Mouse (Mus musculus): ENCODE results near the gene Aldh6a1. TPM values are rescaled to one million over a fixed set of nuclear protein-coding genes. Genes with fewer than 3 reads are reported as not detected.

The Aldh6a1 gene
- 27.6 TPM for polyA plus RNA-seq (2017; shearing (Covaris generic))

DNA sequence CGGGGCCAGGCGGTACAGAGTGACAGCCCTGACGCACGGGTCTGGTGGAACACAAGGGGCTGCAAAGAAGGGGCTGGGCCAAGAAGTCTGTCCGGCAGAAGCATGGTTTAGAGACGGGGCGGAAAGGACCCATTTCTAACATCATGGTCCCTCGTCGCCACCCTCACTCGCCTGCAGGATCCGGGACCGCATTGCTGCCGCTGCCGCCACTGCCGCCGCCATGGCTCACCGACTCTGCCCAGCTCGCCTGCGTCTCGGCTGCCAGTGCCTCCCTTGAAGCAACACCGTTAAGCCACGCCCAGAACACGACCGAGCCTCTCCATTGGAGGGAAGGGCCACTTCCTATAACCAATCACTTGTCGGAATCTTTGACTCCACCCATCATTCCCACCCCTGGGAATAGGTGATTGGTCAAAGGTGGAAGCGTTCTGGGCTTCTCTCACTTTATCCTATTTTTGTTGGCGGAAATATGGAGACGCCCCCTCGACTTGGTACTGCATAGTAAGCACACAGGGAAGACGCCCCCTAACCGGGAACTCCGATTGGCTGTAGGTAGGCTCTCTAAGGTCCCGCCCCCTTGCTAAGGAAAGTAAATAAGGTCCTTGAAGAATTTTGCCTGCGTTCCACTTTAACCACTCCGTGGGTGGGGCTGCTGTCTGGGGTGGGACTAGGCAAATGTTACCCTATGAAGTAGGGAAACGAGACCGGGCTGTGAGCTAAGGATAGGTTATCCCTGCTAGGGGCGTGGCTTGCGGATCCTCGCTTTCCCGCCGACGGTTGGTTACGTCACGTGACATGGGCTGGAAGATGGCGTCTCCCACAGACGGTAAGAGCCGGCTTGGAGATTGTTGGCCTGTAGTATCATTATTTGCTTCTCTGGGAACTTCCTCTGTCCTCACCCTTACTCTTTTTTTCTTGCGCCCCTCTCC, at the start of gene Aldh6a1, which contains the start of gene Lin52:
TSS of gene Aldh6a1 (minus strand) at position 287 of the 929 bp plus-strand sequence.
TSS of gene Lin52 (plus strand) at position 705 of the 929 bp plus-strand sequence.

DNA sequence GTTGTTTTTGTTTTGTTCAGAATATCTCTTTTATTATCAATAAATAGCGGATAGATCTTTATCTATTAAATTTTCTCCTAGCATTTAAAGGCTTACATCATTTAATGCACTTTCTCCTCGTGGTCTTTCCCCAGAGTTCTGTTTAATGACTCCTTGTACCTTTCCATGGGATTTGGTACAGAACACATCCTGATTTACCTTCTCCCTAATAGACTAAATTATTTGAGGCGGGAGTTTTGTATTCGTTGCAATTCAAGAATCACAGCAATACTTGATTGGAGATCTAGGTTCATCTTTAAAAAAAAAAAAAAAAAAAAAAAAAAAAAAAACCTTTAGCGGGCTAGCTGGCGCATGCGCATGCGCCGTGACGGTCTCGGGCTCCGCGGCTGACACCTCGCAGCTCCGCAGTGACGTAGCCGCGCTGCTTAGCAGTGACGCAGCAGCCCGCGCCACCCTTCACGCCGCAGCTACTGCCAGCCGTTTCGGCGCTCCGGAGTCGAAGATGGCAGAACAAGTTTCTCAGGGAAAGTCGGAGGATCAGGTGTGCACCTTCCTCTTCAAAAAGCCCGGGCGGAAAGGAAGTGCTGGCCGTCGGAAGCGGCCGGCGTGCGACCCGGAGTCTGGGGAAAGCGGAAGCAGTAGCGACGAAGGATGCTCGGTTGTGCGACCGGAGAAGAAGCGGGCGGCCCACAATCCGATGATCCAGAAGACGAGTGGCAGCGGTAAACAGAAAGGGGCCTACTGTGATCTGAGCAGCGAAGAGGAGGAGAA, 33.8 kb downstream of the Aldh6a1 start, which contains the start of gene Rnf113a2:
TSS of gene Rnf113a2 (plus strand) at position 363 of the 771 bp plus-strand sequence.

GRCm38 (mm10) chr12:84408819-84409507, 41.8 kb downstream of the Aldh6a1 start, which contains the start of the genes Entpd5 and Bbof1:
Gene Entpd5 (minus strand): TSS chr12:84409029.
Gene Bbof1 (plus strand): TSS chr12:84409071.

Other genes with a start within 250 kb of the Aldh6a1 start
- 32.9 TPM for gene Elmsan1, start 232.1 kb downstream of the Aldh6a1 start, polyA plus RNA-seq (2017; shearing (Covaris generic))
- gene Ptgr2, start 165.8 kb downstream of the Aldh6a1 start, polyA plus RNA-seq (2017; shearing (Covaris generic)) = 39.0 TPM
- 74.8 TPM for gene Zfp410, start 134.2 kb downstream of the Aldh6a1 start, polyA plus RNA-seq (2017; shearing (Covaris generic))
- gene Coq6, start 89.3 kb downstream of the Aldh6a1 start, polyA plus RNA-seq (2017; shearing (Covaris generic)) = 28.1 TPM
- gene Fam161b, start 89.2 kb downstream of the Aldh6a1 start, polyA plus RNA-seq (2017; shearing (Covaris generic)) = 0.91 TPM
- 61.3 TPM for gene Entpd5, start 42.0 kb downstream of the Aldh6a1 start, polyA plus RNA-seq (2017; shearing (Covaris generic))
- gene Bbof1, start 41.9 kb downstream of the Aldh6a1 start, polyA plus RNA-seq (2017; shearing (Covaris generic)) = 0.88 TPM
- gene Rnf113a2, start 33.8 kb downstream of the Aldh6a1 start, polyA plus RNA-seq (2017; shearing (Covaris generic)) = 36.0 TPM
- 25.9 TPM for gene Lin52, start 418 bp upstream of the Aldh6a1 start, polyA plus RNA-seq (2017; shearing (Covaris generic))
- gene Vsx2, start 118.8 kb upstream of the Aldh6a1 start, polyA plus RNA-seq (2017; shearing (Covaris generic)) = not detected
- 29.4 TPM for gene Abcd4, start 166.4 kb upstream of the Aldh6a1 start, polyA plus RNA-seq (2017; shearing (Covaris generic))
- gene Vrtn, start 190.0 kb upstream of the Aldh6a1 start, polyA plus RNA-seq (2017; shearing (Covaris generic)) = not detected
- not detected for gene Syndig1l, start 247.8 kb upstream of the Aldh6a1 start, polyA plus RNA-seq (2017; shearing (Covaris generic))